ENCODE assay signal across 13 mouse cellular contexts in the genomic region with DNA sequence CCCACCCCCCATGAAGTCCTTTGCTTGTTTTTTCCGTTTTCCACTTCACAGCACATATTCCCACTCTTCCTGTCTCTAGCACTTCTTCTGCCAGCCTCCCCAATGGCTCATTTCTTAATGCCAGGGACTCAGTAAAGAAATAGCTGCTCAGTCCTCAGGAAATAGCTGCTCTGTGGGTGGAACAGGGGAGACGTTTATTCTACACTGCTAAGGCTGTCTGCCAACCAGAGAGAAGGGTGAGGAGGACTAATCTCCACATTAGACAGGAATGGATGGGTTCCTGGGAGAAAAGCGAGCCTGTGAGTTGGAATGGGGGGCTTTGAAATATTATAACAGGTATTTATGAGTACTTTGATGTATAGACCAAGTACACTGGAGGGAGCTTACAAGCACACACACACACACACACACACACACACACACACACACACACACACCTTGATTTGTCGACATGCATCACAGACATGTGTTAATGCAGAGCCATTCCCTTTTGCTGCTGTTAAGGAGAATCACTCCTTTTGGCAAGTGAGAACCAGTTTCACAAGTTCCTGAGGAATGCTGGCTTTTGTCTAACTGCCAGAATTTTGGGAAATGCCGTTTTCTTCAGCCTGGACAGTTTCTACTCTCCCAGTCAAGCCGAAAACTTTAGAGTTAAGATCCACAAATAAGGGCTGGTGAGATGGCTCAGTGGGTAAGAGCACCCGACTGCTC. TPM values are rescaled to one million over a fixed set of nuclear protein-coding genes. Genes with fewer than 3 reads are reported as not detected.
A peak's percentile ranks its signal among the peaks of the same experiment; 100 is the strongest.
DNase-seq lines count a peak whose midpoint lies in the region; ATAC-seq lines count a peak whose summit lies in the region.
"Had no signal": no experiment of that assay in that cellular context is flagged by ENCODE, and none has a peak within 500 bp of the region (broad histone marks: within the 10 kb centered on the region; RNA-seq: fewer than 3 reads in every experiment).

No protein-coding gene starts in this region.

- WGBS in embryonic facial prominence, embryonic 11.5 days = 65% methylated on average over 7 of the region's 7 CpGs
- 27% methylated on average over 7 of the region's 7 CpGs for WGBS in lung, embryonic 15.5 days

- H3K4me3 ChIP-seq in embryonic facial prominence, embryonic 11.5 days (ENCODE audit: low read depth, low read length) = no peak overlapping the region
- H3K4me3 ChIP-seq in lung, embryonic 15.5 days = no peak overlapping the region

- intact Hi-C loops in heart, postnatal 25 days (cut with DNase I) = no loop called here

- no peaks in the 10 kb centered on the region for H3K9me3 ChIP-seq in embryonic facial prominence, embryonic 11.5 days (replicated peaks; ENCODE audit: control insufficient read depth, low read length)
- H3K9me3 ChIP-seq in lung, embryonic 15.5 days = no peaks in the 10 kb centered on the region

- H3K36me3 ChIP-seq in embryonic facial prominence, embryonic 11.5 days (replicated peaks; ENCODE audit: control insufficient read depth, insufficient read depth, low read depth, low read length) = no peaks in the 10 kb centered on the region
- H3K36me3 ChIP-seq in lung, embryonic 15.5 days = no peaks in the 10 kb centered on the region

- ATAC-seq in embryonic facial prominence, embryonic 11.5 days (replicated peaks; ENCODE audit: insufficient number of reproducible peaks, low FRiP score, low TSS enrichment, low read depth) = 0 out of 2 replicates have a peak, but pooled peaks have one; percentile 44
- peak; percentile 71; the same call in 1 of the 2 replicates for ATAC-seq in lung, embryonic 15.5 days (ENCODE audit: borderline replicate concordance, extremely low read depth, low FRiP score, low TSS enrichment)
- no peak for ATAC-seq in activated CD4-positive, CD25-positive, alpha-beta regulatory T cell, adult 4 months
- ATAC-seq: CD4-positive, CD25-positive, alpha-beta regulatory T cell, adult 4 months; inflammation-experienced regulatory T-cells, adult 6 months; midbrain, embryonic 16.5 days had no signal

- no peaks in the 10 kb centered on the region for H3K4me1 ChIP-seq in embryonic facial prominence, embryonic 11.5 days (ENCODE audit: control insufficient read depth, insufficient read depth, low read length)
- H3K4me1 ChIP-seq in lung, embryonic 15.5 days = peaks cover 10% of the 10 kb centered on the region; the same call in 1 of the 2 replicates

- no peaks in the 10 kb centered on the region for H3K27me3 ChIP-seq in embryonic facial prominence, embryonic 11.5 days (ENCODE audit: control insufficient read depth, insufficient read depth, low read length)
- H3K27me3 ChIP-seq in lung, embryonic 15.5 days = no peaks in the 10 kb centered on the region

- DNase-seq in heart, adult 11 months = peak; percentile 91
- DNase-seq in heart, postnatal 25 days (ENCODE audit: low spot score) = no peak
- DNase-seq in 3134 (ENCODE audit: extremely low read depth, insufficient read length, low spot score) = peak; percentile 43
- DNase-seq in embryonic facial prominence, embryonic 11.5 days (ENCODE audit: low spot score) = peak; percentile 49
- no peak for DNase-seq in adrenal gland, adult 18-20 months (ENCODE audit: low spot score in 2 of 2)
- DNase-seq in retina, postnatal 1 day = no peak
- DNase-seq: gastrocnemius, postnatal 14 days had no signal

- no peak overlapping the region for H3K4me2 ChIP-seq in embryonic facial prominence, embryonic 11.5 days (ENCODE audit: low read depth, low read length)
- H3K4me2 ChIP-seq in lung, embryonic 15.5 days = no peak overlapping the region

- H3K27ac ChIP-seq in embryonic facial prominence, embryonic 11.5 days (replicated peaks; ENCODE audit: low read depth, low read length) = no peak overlapping the region
- peak overlapping the region; percentile 88 for H3K27ac ChIP-seq in lung, embryonic 15.5 days
- H3K27ac ChIP-seq: liver, embryonic 14.5 days had no signal

- no peak overlapping the region for H3K9ac ChIP-seq in embryonic facial prominence, embryonic 11.5 days (replicated peaks; ENCODE audit: low read length)
- no peak overlapping the region for H3K9ac ChIP-seq in lung, embryonic 15.5 days
- H3K9ac ChIP-seq: liver, embryonic 14.5 days had no signal

RNA-seq across cellular contexts. Expression of a gene that starts 9.9 kb away (rescaled TPM):
- total RNA-seq in heart, postnatal 25 days (2021) = 1 to 10 TPM; 2.5 TPM
- 9.6 and 10.4 TPM in 2 replicates for polyA plus RNA-seq in embryonic facial prominence, embryonic 11.5 days (2014; fragmentation: Nextera tagmentation; extraction: Ambion mirVana)
- polyA plus RNA-seq in lung, embryonic 15.5 days (2015; fragmentation: Nextera tagmentation; extraction: Ambion mirVana) = 15.4 and 16.4 TPM in 2 replicates
- 1 to 10 TPM; 1.9 to 2.4 TPM for polyA plus RNA-seq in activated CD4-positive, CD25-positive, alpha-beta regulatory T cell, adult 4 months (2017; shearing (Covaris generic))
- total RNA-seq in adrenal gland, adult 18-20 months (2021) = 10 to 100 TPM; 60.8 to 74.0 TPM

Comparison
In these comparisons a context has a peak if more than half of its experiments do, and no peak if none do; other contexts are left out.
1. DNase-seq: peak in heart, adult 11 months (single experiment), 3134 (single experiment) and embryonic facial prominence, embryonic 11.5 days (single experiment); none in heart, postnatal 25 days (single experiment), adrenal gland, adult 18-20 months (0 of 2) and retina, postnatal 1 day (single experiment).